Mouse (Mus musculus): Measurements from ENCODE around the gene Ptgir. TPM values are rescaled to one million over a fixed set of nuclear protein-coding genes. Genes with fewer than 3 reads are reported as not detected.
A peak's percentile ranks its signal among the peaks of the same experiment; 100 is the strongest.

The Ptgir gene
- 1.5 and 1.6 TPM in 2 replicates for total RNA-seq (2021)
- long read RNA-seq, partial matches to known transcripts = 0 of 1 reads
- long read RNA-seq, other reads (novel, unspliced or antisense) = 0 of 1 reads

- DNase-seq = no peak
These were observed at the start of gene Ptgir for GRCm38 (mm10) chr7:16906281-16906680. Ptgir (plus strand) TSS chr7:16906490.

- peak; percentile 54 for DNase-seq
These were observed 48.0 kb upstream of the Ptgir start for GRCm38 (mm10) chr7:16858336-16858735.

- peak; percentile 51 for DNase-seq
These were observed 46.2 kb upstream of the Ptgir start for GRCm38 (mm10) chr7:16859902-16860651.

- DNase-seq = no peak
These were observed 38.8 kb upstream of the Ptgir start for GRCm38 (mm10) chr7:16867488-16867887.

GRCm38 (mm10) chr7:16869497-16869896 is 36.8 kb upstream of the Ptgir start:
- DNase-seq = peak; percentile 51

- DNase-seq = no peak
These were observed 34.7 kb upstream of the Ptgir start for GRCm38 (mm10) chr7:16871600-16871999.

GRCm38 (mm10) chr7:16872478-16872877 is 33.8 kb upstream of the Ptgir start:
- no peak for DNase-seq

GRCm38 (mm10) chr7:16873392-16873791 is 32.9 kb upstream of the Ptgir start:
- no peak for DNase-seq

GRCm38 (mm10) chr7:16874190-16874589 is 32.1 kb upstream of the Ptgir start:
- peak; percentile 82 for DNase-seq

- DNase-seq = peak; percentile 97
These were observed 31.5 kb upstream of the Ptgir start for GRCm38 (mm10) chr7:16874756-16875309.

- DNase-seq = no peak
These were observed 31.2 kb upstream of the Ptgir start, which contains the start of gene Dact3 for GRCm38 (mm10) chr7:16875310-16875325. Dact3 (plus strand) TSS chr7:16875317.

GRCm38 (mm10) chr7:16875326-16875725 is 31.0 kb upstream of the Ptgir start:
- DNase-seq = no peak

GRCm38 (mm10) chr7:16876006-16876405 is 30.3 kb upstream of the Ptgir start:
- DNase-seq = no peak

GRCm38 (mm10) chr7:16876608-16877007 is 29.7 kb upstream of the Ptgir start:
- DNase-seq = no peak

- DNase-seq = no peak
These were observed 28.6 kb upstream of the Ptgir start for GRCm38 (mm10) chr7:16877717-16878116.

GRCm38 (mm10) chr7:16879796-16880547 is 26.3 kb upstream of the Ptgir start:
- DNase-seq = no peak

GRCm38 (mm10) chr7:16880615-16881014 is 25.7 kb upstream of the Ptgir start:
- DNase-seq = no peak

GRCm38 (mm10) chr7:16883162-16883561 is 23.1 kb upstream of the Ptgir start:
- DNase-seq = no peak

- DNase-seq = no peak
These were observed 22.0 kb upstream of the Ptgir start for GRCm38 (mm10) chr7:16884334-16884733.

- DNase-seq = no peak
These were observed 21.0 kb upstream of the Ptgir start for GRCm38 (mm10) chr7:16885271-16885776.

GRCm38 (mm10) chr7:16885905-16886304 is 20.4 kb upstream of the Ptgir start:
- no peak for DNase-seq

GRCm38 (mm10) chr7:16890536-16890935 is 15.8 kb upstream of the Ptgir start:
- no peak for DNase-seq

- DNase-seq = peak; percentile 54
These were observed 15.3 kb upstream of the Ptgir start for GRCm38 (mm10) chr7:16890944-16891343.

Measured in adrenal gland, postnatal 25 days (tissue).